Mouse (Mus musculus): Measurements from ENCODE around the gene Klhl18. TPM values are rescaled to one million over a fixed set of nuclear protein-coding genes. Genes with fewer than 3 reads are reported as not detected.
A peak's percentile ranks its signal among the peaks of the same experiment; 100 is the strongest.
"Not testable (repeated sequence)": the region's sequence is repeated elsewhere in the genome, so short reads cannot be mapped to it uniquely, and the experiment has no call there.

Klhl18 gene
- polyA plus RNA-seq, 1 experiment from 2014 or later = 8.4 TPM

DNA sequence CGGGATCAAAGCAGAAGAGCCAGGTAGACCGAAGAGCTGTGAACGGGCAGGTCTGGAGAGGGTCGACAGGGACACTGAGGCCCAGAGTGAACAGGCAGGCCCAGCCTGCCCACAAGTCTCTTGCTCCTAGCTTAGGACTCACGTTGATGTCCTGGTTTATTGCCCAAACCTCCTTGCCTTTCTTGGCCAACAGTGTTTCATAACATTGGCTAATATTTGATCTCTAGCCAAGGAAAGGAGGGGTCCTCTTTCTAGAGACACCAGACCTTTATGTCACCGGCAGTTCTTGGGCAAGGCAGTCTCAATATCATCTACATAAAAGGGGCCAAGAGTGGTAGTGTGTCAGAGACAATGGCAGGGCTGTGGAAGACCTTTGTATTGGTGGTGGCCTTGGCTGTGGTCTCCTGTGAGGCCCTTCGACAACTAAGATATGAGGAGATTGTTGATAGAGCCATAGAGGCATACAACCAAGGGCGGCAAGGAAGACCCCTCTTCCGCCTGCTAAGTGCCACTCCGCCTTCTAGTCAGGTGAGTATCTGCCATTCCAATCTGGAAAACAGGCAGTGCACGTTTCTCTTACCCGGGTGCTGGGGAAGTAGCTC lies 56.9 kb downstream of the Klhl18 start, which contains the start of gene Ngp:
TSS of gene Ngp (plus strand) at position 237 of the 602 bp plus-strand sequence.
- WGBS = 78% methylated on average over 12 of the region's 12 CpGs
- no peak within 1 kb of the TSS for H3K27ac ChIP-seq (replicated peaks)
- no peaks in the 10 kb centered on the region for H3K27me3 ChIP-seq (replicated peaks)
- no peaks in the 10 kb centered on the region for H3K9me3 ChIP-seq
- no peaks in the 10 kb centered on the region for H3K4me1 ChIP-seq
- H3K4me3 ChIP-seq = no peak within 1 kb of the TSS
- H3K36me3 ChIP-seq = no peaks in the 10 kb centered on the region
- H3K4me2 ChIP-seq = no peak within 1 kb of the TSS
- no peak for ATAC-seq (ENCODE audit: extremely low read depth, insufficient number of reproducible peaks, low FRiP score, low TSS enrichment)
- no peak within 1 kb of the TSS for H3K9ac ChIP-seq

DNA sequence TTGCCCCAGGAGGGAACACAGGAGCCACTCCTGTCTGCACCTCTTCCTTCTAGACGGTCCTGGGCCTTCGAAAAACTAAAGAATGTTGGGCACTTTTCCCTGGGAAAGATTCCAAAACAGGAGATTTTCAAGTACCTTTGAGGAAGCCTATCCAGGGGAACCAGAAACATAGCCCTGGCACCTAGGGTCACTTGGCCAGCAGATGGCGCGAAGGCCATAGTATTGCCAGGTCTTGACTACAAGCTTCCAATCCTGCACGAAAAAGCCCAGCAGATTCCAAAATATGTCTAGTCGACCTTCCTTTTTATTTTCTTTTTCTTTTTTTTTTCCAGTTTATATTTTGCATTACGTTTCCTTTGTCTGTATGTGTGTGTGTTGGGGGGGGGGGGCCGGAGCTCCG lies 62.7 kb downstream of the Klhl18 start:
- H3K4me1 ChIP-seq = peaks cover 2% of the 10 kb centered on the region
- 44% methylated on average over 9 of the region's 9 CpGs for WGBS
- ATAC-seq (ENCODE audit: extremely low read depth, insufficient number of reproducible peaks, low FRiP score, low TSS enrichment) = no peak
- H3K9ac ChIP-seq = no peak overlapping the region
- no peaks in the 10 kb centered on the region for H3K36me3 ChIP-seq
- H3K27ac ChIP-seq (replicated peaks) = no peak overlapping the region
- no peaks in the 10 kb centered on the region for H3K27me3 ChIP-seq (replicated peaks)
- no peak overlapping the region for H3K4me3 ChIP-seq
- H3K9me3 ChIP-seq = no peaks in the 10 kb centered on the region
- no peak overlapping the region for H3K4me2 ChIP-seq

DNA sequence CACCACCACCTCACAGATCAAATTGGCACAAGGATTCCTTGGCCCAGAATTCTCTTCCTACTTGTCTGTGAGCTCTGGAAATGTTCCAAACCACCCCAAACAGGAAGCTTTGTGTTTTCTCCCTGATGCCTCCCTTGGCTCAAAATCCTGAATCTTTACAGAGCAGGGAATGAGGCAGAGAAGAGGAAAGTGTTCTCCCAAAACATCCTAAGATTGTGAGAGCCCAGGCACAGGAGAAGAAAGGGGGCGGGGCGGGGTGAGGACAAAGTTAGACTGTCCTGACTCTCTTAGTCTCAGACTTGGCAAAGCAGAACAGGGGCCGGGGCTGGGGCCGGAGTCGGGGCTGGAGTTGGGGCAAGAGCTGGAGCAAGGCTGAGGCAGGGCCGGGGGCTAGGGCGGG lies 63.6 kb downstream of the Klhl18 start:
- WGBS = 61% methylated on average over 7 of the region's 7 CpGs
- H3K9ac ChIP-seq = peak overlapping the region; percentile 37; the same call in 1 of the 2 replicates

GRCm38 (mm10) chr9:110410908-110411887 lies 65.3 kb downstream of the Klhl18 start:
- ATAC-seq (ENCODE audit: extremely low read depth, insufficient number of reproducible peaks, low FRiP score, low TSS enrichment) = no peak

More for the DNA sequence above, 63.6 kb downstream of the Klhl18 start:
- no peak overlapping the region for H3K4me2 ChIP-seq
- H3K9me3 ChIP-seq = no peaks in the 10 kb centered on the region
- ATAC-seq (ENCODE audit: extremely low read depth, insufficient number of reproducible peaks, low FRiP score, low TSS enrichment) = no peak
- H3K4me1 ChIP-seq = peaks cover 6% of the 10 kb centered on the region
- H3K4me3 ChIP-seq = no peak overlapping the region
- H3K36me3 ChIP-seq = no peaks in the 10 kb centered on the region
- H3K27me3 ChIP-seq (replicated peaks) = no peaks in the 10 kb centered on the region
- H3K27ac ChIP-seq (replicated peaks) = no peak overlapping the region

DNA sequence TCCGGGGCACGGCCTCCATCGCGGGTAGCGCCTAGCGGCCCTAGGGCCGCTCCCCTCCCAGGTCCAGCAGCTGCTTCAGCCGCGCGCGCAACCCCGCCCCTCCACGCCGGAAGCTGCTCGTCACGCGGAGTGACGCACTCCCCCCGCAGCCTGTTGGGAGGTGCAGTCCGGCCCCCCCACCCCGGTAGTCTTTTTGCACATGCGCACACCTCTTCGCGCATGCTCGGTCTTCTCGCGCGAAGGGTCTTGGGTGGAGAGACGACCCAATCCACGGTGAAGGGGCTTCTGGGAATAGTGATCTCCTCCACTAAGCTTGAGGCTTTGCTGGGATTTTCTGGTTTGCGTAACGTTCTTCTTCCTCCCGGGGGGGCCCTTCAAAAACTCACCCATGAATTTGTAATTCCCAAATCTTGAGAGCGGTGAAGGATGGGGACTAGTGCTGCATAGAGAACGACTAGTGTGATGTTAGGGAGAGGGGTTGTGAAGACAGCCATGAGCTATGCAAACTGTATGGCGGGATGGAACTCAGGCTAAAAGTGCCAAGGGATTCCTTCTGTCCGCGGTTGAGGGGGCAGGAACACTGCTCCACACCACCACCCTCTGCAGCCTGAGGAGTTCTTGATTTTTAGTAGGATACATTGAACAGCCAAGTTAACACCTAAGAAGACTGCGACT lies 68.3 kb downstream of the Klhl18 start, which contains the start of gene Ptpn23:
TSS of gene Ptpn23 (minus strand) at position 115 of the 675 bp plus-strand sequence.
- under 1% methylated on average over 39 of the region's 39 CpGs for WGBS
- H3K9me3 ChIP-seq = no peaks in the 10 kb centered on the region
- H3K4me2 ChIP-seq = peak within 1 kb of the TSS; percentile 92
- H3K4me1 ChIP-seq = peaks cover 21% of the 10 kb centered on the region
- ATAC-seq (ENCODE audit: extremely low read depth, insufficient number of reproducible peaks, low FRiP score, low TSS enrichment) = peak; percentile 89
- H3K27ac ChIP-seq (replicated peaks) = peak within 1 kb of the TSS; percentile 89
- peak within 1 kb of the TSS; percentile 87 for H3K4me3 ChIP-seq
- H3K36me3 ChIP-seq = peaks cover 17% of the 10 kb centered on the region
- H3K9ac ChIP-seq = peak within 1 kb of the TSS; percentile 95
- H3K27me3 ChIP-seq (replicated peaks) = no peaks in the 10 kb centered on the region

More at GRCm38 (mm10) chr9:110410908-110411887, 65.3 kb downstream of the Klhl18 start:
- Histone ChIP-seq H3K4me1 (peaks cover 14% of the 10 kb centered on the region), H3K27ac (replicated peaks) (no peak overlapping the region), H3K4me3 (no peak overlapping the region), H3K4me2 (no peak overlapping the region), H3K36me3 (peaks cover under 1% of the 10 kb centered on the region; the same call in 1 of the 2 replicates), H3K9ac (no peak overlapping the region), H3K9me3 (no peaks in the 10 kb centered on the region), H3K27me3 (replicated peaks) (no peaks in the 10 kb centered on the region)
- WGBS = 34% methylated on average over 6 of the region's 6 CpGs

- Histone ChIP-seq H3K27me3 (replicated peaks) (no peaks in the 10 kb centered on the region), H3K4me2 (peak overlapping the region; percentile 92), H3K4me1 (peaks cover 21% of the 10 kb centered on the region), H3K27ac (replicated peaks) (peak overlapping the region; percentile 85), H3K36me3 (peaks cover 18% of the 10 kb centered on the region), H3K4me3 (peak overlapping the region; percentile 87), H3K9ac (peak overlapping the region; percentile 95), H3K9me3 (no peaks in the 10 kb centered on the region)
- peak; percentile 55 for ATAC-seq (ENCODE audit: extremely low read depth, insufficient number of reproducible peaks, low FRiP score, low TSS enrichment)
- 1% methylated on average over 41 of the region's 41 CpGs for WGBS
These were observed 69.0 kb downstream of the Klhl18 start for GRCm38 (mm10) chr9:110407311-110408098.

DNA sequence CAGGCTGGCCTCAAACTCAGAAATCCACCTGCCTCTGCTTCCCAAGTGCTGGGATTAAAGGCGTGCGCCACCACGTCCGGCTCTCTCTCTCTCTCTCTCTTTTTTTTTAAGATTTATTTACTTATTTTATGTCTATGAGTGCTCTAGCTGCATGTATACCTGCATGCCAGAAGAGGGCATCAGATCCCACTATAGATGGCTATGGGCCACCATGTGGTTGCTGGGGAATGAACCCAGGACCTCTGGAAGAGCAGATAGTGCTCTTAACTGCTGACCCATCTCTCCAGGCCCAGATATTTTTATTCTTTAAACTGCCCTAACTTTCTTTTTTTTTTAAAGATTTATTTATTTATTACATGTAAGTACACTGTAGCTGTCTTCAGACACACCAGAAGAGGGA lies 73.3 kb downstream of the Klhl18 start:
- H3K9ac ChIP-seq = not testable (repeated sequence)

GRCm38 (mm10) chr9:110402731-110403130 lies 73.8 kb downstream of the Klhl18 start:
- Histone ChIP-seq H3K4me2 (no peak overlapping the region), H3K9ac (no peak overlapping the region), H3K27ac (replicated peaks) (no peak overlapping the region), H3K36me3 (peaks cover 46% of the 10 kb centered on the region), H3K27me3 (replicated peaks) (no peaks in the 10 kb centered on the region), H3K9me3 (no peaks in the 10 kb centered on the region), H3K4me1 (peaks cover 31% of the 10 kb centered on the region), H3K4me3 (no peak overlapping the region)
- no peak for ATAC-seq (ENCODE audit: extremely low read depth, insufficient number of reproducible peaks, low FRiP score, low TSS enrichment)
- WGBS = 96% methylated on average over 2 of the region's 2 CpGs

More for the DNA sequence above, 73.3 kb downstream of the Klhl18 start:
- H3K4me3 ChIP-seq; H3K27me3 ChIP-seq (replicated peaks); H3K9me3 ChIP-seq; ATAC-seq (ENCODE audit: extremely low read depth, insufficient number of reproducible peaks, low FRiP score, low TSS enrichment); H3K4me2 ChIP-seq; H3K27ac ChIP-seq (replicated peaks): not testable (repeated sequence)
- WGBS = 86% methylated on average over 4 of the region's 4 CpGs
- H3K4me1 ChIP-seq = peaks cover 31% of the 10 kb centered on the region
- peaks cover 41% of the 10 kb centered on the region for H3K36me3 ChIP-seq

- ATAC-seq (ENCODE audit: extremely low read depth, insufficient number of reproducible peaks, low FRiP score, low TSS enrichment) = no peak
- H3K9me3 ChIP-seq = no peaks in the 10 kb centered on the region
- peak overlapping the region; percentile 43; the same call in 1 of the 2 replicates for H3K27ac ChIP-seq (replicated peaks)
- 0 out of 2 replicates have a peak overlapping the region, but pooled peaks have one; percentile 21 for H3K9ac ChIP-seq
- H3K4me2 ChIP-seq = no peak overlapping the region
- H3K36me3 ChIP-seq = peaks cover 63% of the 10 kb centered on the region
- WGBS = 61% methylated on average over 5 of the region's 5 CpGs
- H3K27me3 ChIP-seq (replicated peaks) = no peaks in the 10 kb centered on the region
- H3K4me3 ChIP-seq = no peak overlapping the region
- peaks cover 17% of the 10 kb centered on the region for H3K4me1 ChIP-seq
These were observed 75.8 kb downstream of the Klhl18 start for GRCm38 (mm10) chr9:110400650-110401049.

DNA sequence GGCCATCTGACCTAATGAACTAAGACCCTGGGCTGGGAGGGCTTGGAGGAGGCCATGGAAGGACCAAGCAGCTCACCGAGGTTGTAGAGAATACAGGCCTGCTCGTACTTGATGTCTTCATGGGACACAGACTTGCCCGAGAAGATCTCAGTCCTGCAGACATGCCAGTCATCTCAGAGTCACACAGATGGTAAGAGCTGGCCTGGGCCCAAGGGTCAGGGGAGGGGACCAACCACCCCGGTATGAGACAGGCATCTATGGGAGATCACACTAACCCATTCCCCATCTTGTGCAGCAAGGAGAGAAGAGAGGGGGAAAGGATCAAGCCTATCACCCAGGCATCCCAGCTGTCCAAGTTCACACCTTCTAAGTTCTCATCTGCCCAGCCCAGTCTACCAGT lies 83.2 kb downstream of the Klhl18 start:
- Histone ChIP-seq H3K27me3 (replicated peaks) (no peaks in the 10 kb centered on the region), H3K9ac (no peak overlapping the region), H3K27ac (replicated peaks) (no peak overlapping the region), H3K9me3 (no peaks in the 10 kb centered on the region), H3K36me3 (peaks cover 96% of the 10 kb centered on the region), H3K4me3 (no peak overlapping the region), H3K4me1 (no peaks in the 10 kb centered on the region), H3K4me2 (no peak overlapping the region)
- ATAC-seq (ENCODE audit: extremely low read depth, insufficient number of reproducible peaks, low FRiP score, low TSS enrichment) = no peak
- 85% methylated on average over 4 of the region's 4 CpGs for WGBS
